Mouse (Mus musculus) kidney, adult 2 months (tissue): ENCODE results near the gene Gm8369.

Experiments used
- CTCF ChIP-seq: fragments of 200-500 bp; conservative IDR thresholded peaks from 2 replicates; pipeline ENCODE4 v1.5.1; 2011; ENCODE audit warnings: low read depth, mild to moderate bottlenecking, control low read depth, low read length, moderate library complexity, mixed read lengths; ENCODE audit not compliant: insufficient read depth, insufficient read length
- POLR2A ChIP-seq: fragments of 200-500 bp; IDR thresholded peaks from one replicate; pipeline ENCODE4 v1.6.1; 2011; ENCODE audit warnings: low read depth, low read length, control low read depth

DNA sequence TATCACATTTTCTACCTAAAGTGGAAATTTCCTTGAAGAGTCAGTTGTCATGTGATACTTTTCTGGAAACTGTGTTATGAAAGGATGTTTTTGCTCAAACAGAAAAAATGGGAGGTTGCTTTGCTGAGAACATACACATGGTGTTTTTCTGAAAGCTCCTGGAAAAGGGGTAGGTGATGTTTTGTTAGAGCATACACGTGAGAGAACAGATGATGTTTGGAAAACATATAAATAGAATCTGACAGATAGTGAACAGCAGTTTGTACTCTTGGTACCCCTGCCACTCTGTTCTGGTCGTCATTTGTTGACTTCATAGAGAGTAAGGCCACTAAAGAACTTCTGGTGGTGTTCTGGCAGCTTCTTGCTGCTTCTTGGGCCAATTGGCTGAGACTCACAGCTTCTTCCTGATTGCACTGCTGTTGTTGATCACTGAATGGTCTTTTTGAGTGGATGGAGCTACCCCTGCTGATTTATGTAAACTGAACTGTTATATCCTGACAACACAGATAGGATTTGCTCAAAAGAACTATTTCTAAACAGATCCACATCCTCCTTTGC is 48.2 kb downstream of the Gm8369 start:
- TF ChIP-seq CTCF: no peak
- TF ChIP-seq POLR2A: no peak
